Mouse (Mus musculus) embryo, embryonic 10.5 days (tissue): ENCODE measurements around the gene P4ha2.

Experiments used
- DNase-seq: peaks from one replicate; pipeline ENCODE4 v3.0.0-alpha.2; 2015; ENCODE audit warnings: low spot score

The P4ha2 gene

GRCm38 (mm10) chr11:54068520-54069371 is 31.1 kb upstream of the P4ha2 start, which contains the start of gene Pdlim4:
TSS of gene Pdlim4 (minus strand) at chr11:54069014.
- peak; percentile 80 for DNase-seq

- no peak for DNase-seq
Observed at GRCm38 (mm10) chr11:54071726-54072445, 28.0 kb upstream of the P4ha2 start.

GRCm38 (mm10) chr11:54073291-54073690 is 26.6 kb upstream of the P4ha2 start:
- no peak for DNase-seq

GRCm38 (mm10) chr11:54075353-54075752 is 24.5 kb upstream of the P4ha2 start:
- DNase-seq: no peak

GRCm38 (mm10) chr11:54076101-54076500 is 23.8 kb upstream of the P4ha2 start:
- no peak for DNase-seq

GRCm38 (mm10) chr11:54080435-54080834 is 19.5 kb upstream of the P4ha2 start:
- no peak for DNase-seq

GRCm38 (mm10) chr11:54082725-54083124 is 17.2 kb upstream of the P4ha2 start:
- DNase-seq: no peak

GRCm38 (mm10) chr11:54084976-54085375 is 14.9 kb upstream of the P4ha2 start:
- DNase-seq: no peak

GRCm38 (mm10) chr11:54085816-54086215 is 14.1 kb upstream of the P4ha2 start:
- no peak for DNase-seq

- no peak for DNase-seq
Observed at GRCm38 (mm10) chr11:54088253-54088946, 11.5 kb upstream of the P4ha2 start.

GRCm38 (mm10) chr11:54088947-54089317 is 11.0 kb upstream of the P4ha2 start:
- peak; percentile 91 for DNase-seq

- no peak for DNase-seq
Observed at GRCm38 (mm10) chr11:54090091-54090879, 9.6 kb upstream of the P4ha2 start.

- no peak for DNase-seq
Observed at GRCm38 (mm10) chr11:54091726-54092125, 8.2 kb upstream of the P4ha2 start.

GRCm38 (mm10) chr11:54092188-54092587 is 7.7 kb upstream of the P4ha2 start:
- DNase-seq: no peak

- DNase-seq: peak; percentile 67
Observed at GRCm38 (mm10) chr11:54093000-54093399, 6.9 kb upstream of the P4ha2 start.

GRCm38 (mm10) chr11:54100692-54101591 is 1.0 kb downstream of the P4ha2 start:
- DNase-seq: peak; percentile 81

- DNase-seq: no peak
Observed at GRCm38 (mm10) chr11:54101701-54102100, 1.8 kb downstream of the P4ha2 start.

GRCm38 (mm10) chr11:54102706-54103449 is 3.0 kb downstream of the P4ha2 start:
- DNase-seq: no peak

- no peak for DNase-seq
Observed at GRCm38 (mm10) chr11:54105011-54105410, 5.1 kb downstream of the P4ha2 start.

- no peak for DNase-seq
Observed at GRCm38 (mm10) chr11:54106676-54107075, 6.8 kb downstream of the P4ha2 start.
